Mouse (Mus musculus) layer of hippocampus, adult 8-10 months (tissue): Measurements from ENCODE around the gene Tefm. TPM values are rescaled to one million over a fixed set of nuclear protein-coding genes. Genes with fewer than 3 reads are reported as not detected.
"Not testable (repeated sequence)": the region's sequence is repeated elsewhere in the genome, so short reads cannot be mapped to it uniquely, and the experiment has no call there.

ENCODE experiments used
- DNase-seq, 2 experiments: peaks; one replicate each; pipeline ENCODE4 v3.0.0; 2022; ENCODE audit warnings: low spot score in 2 of 2
- total RNA-seq, 4 experiments: library from RNA; stranded (reverse); gene quantifications; 2 replicates each; pipeline ENCODE4 v1.2.4; 2022

The Tefm gene
- total RNA-seq: 10 to 100 TPM; 10.1 to 12.9 (median 11.5) TPM

GRCm38 (mm10) chr11:80141825-80142521 is at the start of gene Tefm:
Gene Tefm (minus strand): TSS chr11:80142175.
- peak; percentile 75 to 85 for DNase-seq

- DNase-seq: no peak
Observed at GRCm38 (mm10) chr11:80190280-80190679, 48.3 kb upstream of the Tefm start.

DNA sequence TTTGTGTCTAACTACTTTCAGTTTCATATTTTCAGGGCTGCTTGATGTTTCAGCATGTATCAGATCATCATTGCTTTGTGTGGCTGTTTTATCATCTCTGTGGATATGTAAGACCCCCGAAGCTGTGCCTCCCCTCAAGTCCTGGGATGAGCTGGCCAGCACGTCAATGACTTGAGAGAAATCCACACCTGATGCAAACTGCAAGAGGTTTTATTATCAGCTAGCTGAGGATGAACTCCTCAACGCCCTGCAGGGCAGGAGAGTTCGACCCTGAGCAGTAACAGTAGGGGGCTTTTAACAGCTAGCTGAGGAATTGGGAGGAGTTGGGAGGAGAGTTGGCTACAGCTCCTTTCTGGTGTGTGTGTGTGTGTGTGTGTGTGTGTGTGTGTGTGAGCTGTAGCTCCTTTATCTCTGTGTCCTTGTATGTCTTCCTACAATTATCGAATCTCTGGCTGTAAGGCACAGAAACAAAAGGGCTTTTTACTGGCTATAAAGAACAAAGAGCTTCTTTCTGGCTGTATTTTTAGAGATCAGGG is 43.5 kb upstream of the Tefm start:
- DNase-seq: not testable (repeated sequence)

GRCm38 (mm10) chr11:80184531-80185071 is 42.6 kb upstream of the Tefm start:
- no peak for DNase-seq

DNA sequence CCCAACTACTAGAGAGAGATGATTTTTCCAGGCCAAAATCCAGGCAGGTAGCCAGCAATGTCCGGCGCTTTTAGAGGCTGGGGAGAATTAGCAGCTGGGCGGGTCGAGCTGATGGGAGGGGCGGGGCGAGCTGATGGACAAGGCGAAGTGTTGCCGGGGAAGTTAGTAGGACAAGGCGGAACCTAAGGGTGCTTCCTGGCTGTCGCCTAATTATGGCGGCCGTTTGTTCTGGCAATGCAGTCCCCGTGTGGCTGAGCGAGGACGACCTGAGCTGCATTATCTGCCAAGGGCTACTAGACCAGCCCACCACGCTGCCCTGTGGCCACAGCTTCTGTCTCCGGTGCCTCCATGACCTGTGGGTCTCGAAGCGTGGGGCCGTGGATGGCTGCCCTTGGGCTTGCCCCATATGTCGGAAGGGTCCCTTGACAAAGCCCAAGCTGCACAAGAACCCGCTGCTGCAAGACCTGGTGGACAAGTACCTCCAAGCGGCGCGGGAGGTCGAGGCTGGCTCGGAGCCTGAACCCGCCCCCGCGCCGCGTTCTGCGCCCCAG is 41.8 kb upstream of the Tefm start, which contains the start of gene Rnf135:
Gene Rnf135 (plus strand): TSS at position 147 of the 551 bp plus-strand sequence.
- DNase-seq: peak; percentile 81 to 82

GRCm38 (mm10) chr11:80183054-80183704 is 41.2 kb upstream of the Tefm start:
- DNase-seq: not testable (repeated sequence)

- DNase-seq: no peak
Observed at GRCm38 (mm10) chr11:80181021-80181749, 39.2 kb upstream of the Tefm start.

- DNase-seq: no peak
Observed at GRCm38 (mm10) chr11:80178316-80178715, 36.3 kb upstream of the Tefm start.

- no peak for DNase-seq
Observed at GRCm38 (mm10) chr11:80176911-80177895, 35.2 kb upstream of the Tefm start.

DNA sequence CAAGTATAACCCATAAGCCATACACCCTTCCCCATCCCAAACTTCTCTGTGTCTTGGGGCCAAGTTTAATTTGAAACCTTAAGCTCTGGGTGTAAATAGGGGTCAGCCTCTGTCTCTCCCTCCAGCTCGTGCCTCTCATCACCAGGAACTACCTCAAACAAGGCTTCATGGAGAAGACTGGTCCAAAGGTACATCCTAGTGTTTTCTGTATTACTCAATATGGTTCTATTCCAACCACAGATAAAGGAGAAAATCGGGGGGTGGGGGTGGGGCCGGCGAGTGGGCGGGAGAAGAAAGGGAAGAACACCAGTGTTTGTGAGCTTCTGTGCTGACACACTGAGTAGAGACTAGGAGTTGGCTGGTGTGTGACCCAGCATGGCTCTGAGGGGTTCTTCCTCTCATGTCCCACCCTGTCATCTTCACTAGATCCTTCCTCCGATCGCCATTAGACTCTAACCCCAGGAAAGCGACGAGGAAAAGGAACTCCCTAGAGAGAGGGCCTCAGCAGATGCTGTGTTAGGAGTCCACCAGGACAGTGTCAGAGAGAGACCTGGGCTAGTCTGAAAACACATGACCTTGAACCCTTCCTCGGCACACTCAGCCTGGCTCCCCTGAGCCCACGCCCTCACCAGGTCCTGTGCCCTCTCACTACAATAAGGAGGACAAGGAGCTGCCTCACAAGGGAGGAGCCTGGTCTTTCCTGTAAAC is 32.1 kb upstream of the Tefm start:
- DNase-seq: no peak

- DNase-seq: no peak
Observed at GRCm38 (mm10) chr11:80171884-80172283, 29.9 kb upstream of the Tefm start.

DNA sequence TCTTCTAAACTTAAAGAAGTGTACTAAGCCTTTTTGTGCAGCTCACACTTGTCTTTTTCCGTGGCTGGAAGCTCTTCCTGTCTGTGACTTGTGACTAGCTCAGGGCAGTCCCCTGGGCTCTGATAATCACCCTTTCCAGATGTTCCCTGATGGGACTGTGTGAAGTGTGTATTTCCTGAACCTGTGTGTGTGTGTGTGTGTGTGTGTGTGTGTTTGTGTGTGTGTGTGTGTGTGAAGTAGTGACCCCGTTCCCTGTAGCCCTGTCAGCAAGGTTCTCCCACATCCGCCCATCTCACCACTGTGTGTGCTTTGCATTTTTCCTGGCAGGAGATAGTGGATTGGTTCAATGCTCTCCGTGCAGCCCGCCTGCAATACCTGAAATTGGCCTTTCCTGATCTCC is 28.4 kb upstream of the Tefm start:
- DNase-seq: no peak

DNA sequence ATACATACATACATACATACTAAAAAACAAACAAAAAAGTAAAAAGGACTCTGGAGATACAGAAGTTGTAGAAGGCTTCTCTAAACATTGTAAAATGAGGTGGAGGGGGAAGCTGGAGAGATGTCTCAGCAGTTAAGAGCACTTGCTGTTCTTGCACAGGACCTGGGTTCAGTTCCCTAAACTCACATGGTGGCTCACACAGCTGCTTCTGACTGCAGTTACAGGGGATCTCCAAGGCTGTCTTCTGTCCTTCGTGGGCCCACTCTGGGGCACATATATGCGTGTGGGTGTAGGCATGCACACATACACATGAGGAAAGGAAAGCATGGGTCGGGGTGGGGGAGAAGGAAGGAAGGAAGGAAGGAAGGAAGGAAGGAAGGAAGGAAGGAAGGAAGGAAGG is 27.7 kb upstream of the Tefm start:
- no peak for DNase-seq

- no peak for DNase-seq
Observed at GRCm38 (mm10) chr11:80168611-80169249, 26.8 kb upstream of the Tefm start.

DNA sequence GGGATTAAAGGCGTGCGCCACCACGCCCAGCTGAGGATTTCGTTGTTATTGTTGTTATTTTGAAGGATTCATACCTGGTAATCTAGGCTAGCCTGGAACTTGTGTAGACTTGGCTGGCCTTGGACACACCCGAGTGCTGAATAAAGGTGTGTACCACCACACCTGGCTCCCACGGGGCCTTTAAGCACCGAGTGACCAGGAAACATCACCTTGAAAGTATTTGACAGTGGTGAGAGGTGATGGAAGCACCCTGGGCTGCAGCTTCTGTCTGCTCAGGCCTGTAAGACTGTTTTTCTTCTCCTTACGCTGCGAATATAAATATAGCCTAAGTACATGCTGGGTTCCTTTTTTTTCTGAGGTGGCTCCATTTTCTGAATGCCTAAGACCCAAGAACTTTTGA is 26.1 kb upstream of the Tefm start:
- DNase-seq: no peak

DNA sequence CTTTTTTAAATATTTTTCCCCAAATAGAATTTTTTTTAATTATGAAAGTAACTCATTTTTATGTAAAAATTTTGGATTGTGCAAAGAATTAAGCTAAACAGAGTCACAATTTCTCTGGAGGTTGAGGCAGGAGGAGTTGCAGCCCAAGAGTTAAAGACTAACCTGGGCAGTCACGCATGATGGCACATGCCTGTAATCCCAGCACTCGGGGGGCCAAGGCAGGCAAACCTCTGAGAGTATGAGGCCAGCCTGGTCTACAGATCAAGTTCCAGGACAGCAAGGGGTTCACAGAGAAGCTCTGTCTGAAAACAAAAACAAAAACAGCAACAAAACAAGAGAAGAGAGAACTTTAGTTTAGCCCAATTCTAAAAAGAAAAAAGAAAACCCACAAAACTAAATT is 22.2 kb upstream of the Tefm start:
- DNase-seq: no peak

- no peak for DNase-seq
Observed at GRCm38 (mm10) chr11:80163362-80164116, 21.6 kb upstream of the Tefm start.

DNA sequence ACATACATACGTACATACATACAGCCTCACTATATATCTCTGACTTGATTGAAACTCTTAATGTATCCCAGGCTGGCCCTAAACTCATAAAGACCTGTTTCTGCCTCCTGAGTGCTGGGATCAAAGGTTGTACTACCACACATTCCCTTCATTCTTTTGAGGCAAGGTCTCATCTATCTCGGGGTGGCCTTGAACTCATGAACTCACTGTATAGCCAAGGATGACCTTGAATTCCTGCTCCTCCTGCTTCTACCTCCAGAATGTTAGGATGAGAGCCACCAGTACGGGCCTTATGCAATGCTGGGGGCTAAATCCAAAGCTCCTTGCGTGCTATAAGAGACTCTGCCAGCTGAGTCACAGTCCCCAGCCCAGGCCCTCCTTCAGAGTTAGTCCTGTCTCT is 19.1 kb upstream of the Tefm start:
- DNase-seq: no peak
